Mouse (Mus musculus) kidney, adult 2 months (tissue): ENCODE results near the gene Dbx2.

Experiments
- CTCF ChIP-seq: fragments of 200-500 bp; conservative IDR thresholded peaks from 2 replicates; pipeline ENCODE4 v1.5.1; 2011; ENCODE audit warnings: low read depth, mild to moderate bottlenecking, control low read depth, low read length, moderate library complexity, mixed read lengths; ENCODE audit not compliant: insufficient read depth, insufficient read length
- POLR2A ChIP-seq: fragments of 200-500 bp; IDR thresholded peaks from one replicate; pipeline ENCODE4 v1.6.1; 2011; ENCODE audit warnings: low read depth, low read length, control low read depth

DNA sequence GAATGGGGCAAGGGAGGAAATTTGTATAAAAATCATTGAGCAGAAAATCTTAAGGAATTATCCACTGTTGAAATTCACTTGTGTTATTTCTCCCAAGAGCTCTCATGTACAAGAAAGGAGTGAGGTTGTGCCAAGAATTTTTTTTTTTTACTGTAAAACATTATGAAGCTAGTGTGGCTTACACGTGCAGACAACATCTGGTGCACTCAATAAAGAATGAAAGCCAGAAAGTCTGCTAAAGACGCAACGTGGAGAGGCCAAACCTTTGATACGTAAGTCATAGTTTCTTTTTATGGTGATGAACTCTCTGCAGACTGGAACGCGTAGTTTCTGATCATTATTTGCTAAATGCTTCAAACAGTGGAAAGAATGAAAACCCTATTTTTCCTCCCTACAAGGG is 54.6 kb downstream of the Dbx2 start:
- TF ChIP-seq CTCF (no peak), POLR2A (no peak)
